Mouse (Mus musculus): Measurements from ENCODE around the gene Zfp597. TPM values are rescaled to one million over a fixed set of nuclear protein-coding genes. Genes with fewer than 3 reads are reported as not detected.
"Not testable (repeated sequence)": the region's sequence is repeated elsewhere in the genome, so short reads cannot be mapped to it uniquely, and the experiment has no call there.

The Zfp597 gene
- polyA plus RNA-seq, 1 experiment = 6.4 TPM

DNA sequence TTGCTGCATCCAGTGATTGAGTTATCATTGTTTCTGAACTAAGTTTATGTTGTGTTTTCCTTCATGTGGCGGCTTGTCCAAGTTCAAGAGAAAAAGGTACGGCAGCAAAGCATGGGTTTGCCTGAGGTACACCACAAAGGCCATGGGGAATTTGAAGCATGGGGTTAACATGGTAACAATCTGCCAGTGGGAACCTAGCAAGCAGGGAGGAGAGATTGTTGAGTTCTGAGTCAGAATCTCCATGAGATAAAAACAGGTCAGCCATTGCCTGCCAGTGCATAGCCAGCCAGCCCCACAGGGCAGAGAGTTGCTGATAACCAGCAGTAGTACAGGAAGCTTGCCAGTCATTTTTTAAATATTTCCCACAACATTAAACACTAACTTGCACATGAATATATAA is 64.2 kb downstream of the Zfp597 start:
- no peaks in the 10 kb centered on the region for H3K36me3 ChIP-seq (ENCODE audit: control insufficient read depth, insufficient read depth, low read length, poor library complexity, severe bottlenecking)
- TF ChIP-seq EP300 (IDR thresholded peaks at IDR 0.05; ENCODE audit: insufficient read depth, low read depth, low read length) (no peak), POLR2A (IDR thresholded peaks at IDR 0.05; ENCODE audit: insufficient read depth, low read length) (no peak), CTCF (IDR thresholded peaks at IDR 0.05; ENCODE audit: low read depth, low read length) (no peak)
- H3K4me1 ChIP-seq (ENCODE audit: control insufficient read depth, insufficient read depth, low read length) = no peaks in the 10 kb centered on the region
- no peaks in the 10 kb centered on the region for H3K27me3 ChIP-seq (ENCODE audit: control insufficient read depth, insufficient read depth, low read length, poor library complexity, severe bottlenecking)
- no peaks in the 10 kb centered on the region for H3K9me3 ChIP-seq (replicated peaks; ENCODE audit: control insufficient read depth, insufficient read depth, low read length, poor library complexity, severe bottlenecking)
- H3K9ac ChIP-seq (ENCODE audit: low read depth, poor library complexity, severe bottlenecking) = no peak overlapping the region
- no peak overlapping the region for H3K27ac ChIP-seq (ENCODE audit: insufficient read depth, low read length)
- no peak overlapping the region for H3K4me3 ChIP-seq (ENCODE audit: low read depth, low read length)

DNA sequence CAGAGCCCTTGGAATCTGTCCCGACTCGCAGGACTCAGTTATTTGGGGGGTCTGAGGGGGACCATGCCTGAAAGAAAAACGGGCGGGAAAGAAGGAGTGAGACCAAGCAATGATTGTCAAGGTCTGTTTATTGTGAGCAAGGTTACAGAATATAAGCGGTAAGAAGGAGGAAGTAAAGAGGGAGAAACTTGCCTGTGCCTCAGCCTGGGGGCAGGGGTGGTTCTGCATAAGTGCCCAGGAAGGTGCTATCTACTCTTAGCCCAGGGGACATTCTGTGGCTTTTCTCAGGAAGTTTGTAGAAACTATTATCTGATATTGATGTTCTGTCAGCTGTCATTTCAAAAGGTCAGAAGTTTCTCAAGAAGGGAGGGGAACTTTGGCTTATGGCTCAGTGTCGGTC is 69.7 kb downstream of the Zfp597 start:
- H3K9ac ChIP-seq (ENCODE audit: low read depth, poor library complexity, severe bottlenecking); H3K27ac ChIP-seq (ENCODE audit: insufficient read depth, low read length); H3K36me3 ChIP-seq (ENCODE audit: control insufficient read depth, insufficient read depth, low read length, poor library complexity, severe bottlenecking); H3K27me3 ChIP-seq (ENCODE audit: control insufficient read depth, insufficient read depth, low read length, poor library complexity, severe bottlenecking); H3K4me1 ChIP-seq (ENCODE audit: control insufficient read depth, insufficient read depth, low read length); H3K9me3 ChIP-seq (replicated peaks; ENCODE audit: control insufficient read depth, insufficient read depth, low read length, poor library complexity, severe bottlenecking); H3K4me3 ChIP-seq (ENCODE audit: low read depth, low read length): not testable (repeated sequence)

Other genes starting within 250 kb of the Zfp597 start
- gene Mefv, start 166.5 kb downstream of the Zfp597 start, polyA plus RNA-seq (2011; ENCODE audit: insufficient read depth, insufficient read length, low read depth, missing spikeins) = not detected in 2 replicates
- gene Zfp263, start 140.5 kb downstream of the Zfp597 start, polyA plus RNA-seq (2011; ENCODE audit: insufficient read depth, insufficient read length, low read depth, missing spikeins) = 25.2 and 25.6 TPM in 2 replicates
- not detected in 2 replicates for gene Olfr15, start 53.7 kb downstream of the Zfp597 start, polyA plus RNA-seq (2011; ENCODE audit: insufficient read depth, insufficient read length, low read depth, missing spikeins)
- gene Zfp174, start 37.3 kb downstream of the Zfp597 start, polyA plus RNA-seq (2011; ENCODE audit: insufficient read depth, insufficient read length, low read depth, missing spikeins) = 1.4 and 1.6 TPM in 2 replicates
- gene Naa60, start 12.2 kb downstream of the Zfp597 start, polyA plus RNA-seq (2011; ENCODE audit: insufficient read depth, insufficient read length, low read depth, missing spikeins) = 37.2 and 41.4 TPM in 2 replicates
- not detected in 2 replicates for gene Gm20695, start 87 bp upstream of the Zfp597 start, polyA plus RNA-seq (2011; ENCODE audit: insufficient read depth, insufficient read length, low read depth, missing spikeins)
- gene 1700037C18Rik, start 24.1 kb upstream of the Zfp597 start, polyA plus RNA-seq (2011; ENCODE audit: insufficient read depth, insufficient read length, low read depth, missing spikeins) = 1.6 and 2.7 TPM in 2 replicates
- gene Cluap1, start 24.2 kb upstream of the Zfp597 start, polyA plus RNA-seq (2011; ENCODE audit: insufficient read depth, insufficient read length, low read depth, missing spikeins) = 17.3 and 18.4 TPM in 2 replicates
- gene Nlrc3, start 92.1 kb upstream of the Zfp597 start, polyA plus RNA-seq (2011; ENCODE audit: insufficient read depth, insufficient read length, low read depth, missing spikeins) = 0.49 and 0.84 TPM in 2 replicates
- 33.5 and 39.5 TPM in 2 replicates for gene Slx4, start 119.2 kb upstream of the Zfp597 start, polyA plus RNA-seq (2011; ENCODE audit: insufficient read depth, insufficient read length, low read depth, missing spikeins)
- gene Dnase1, start 152.4 kb upstream of the Zfp597 start, polyA plus RNA-seq (2011; ENCODE audit: insufficient read depth, insufficient read length, low read depth, missing spikeins) = not detected in 2 replicates
- gene Trap1, start 193.3 kb upstream of the Zfp597 start, polyA plus RNA-seq (2011; ENCODE audit: insufficient read depth, insufficient read length, low read depth, missing spikeins) = 104 and 105 TPM in 2 replicates

All from ES-Bruce4 (cell line).